Mouse (Mus musculus) forebrain, embryonic 11.5 days (tissue): ENCODE measurements at regions not wholly inside any gene's neighbourhood (a gene's known extent, or its start where the extent isn't known, plus 50 kb on each side); places are given as distances from the start of the nearest gene placed in this dataset.
A peak's percentile ranks its signal among the peaks of the same experiment; 100 is the strongest.

Experiments
- ATAC-seq: fragments of 200-750 bp; cut with Nextera tagmentation; replicated peaks from 2 replicates; pipeline ENCODE4 v1.8.0; 2017; ENCODE audit warnings: moderate TSS enrichment; ENCODE audit not compliant: low FRiP score
- DNase-seq: peaks from one replicate; pipeline ENCODE4 v3.0.0-alpha.2; 2017; ENCODE audit warnings: low spot score
- H3K27ac ChIP-seq: fragments of 300-500 bp; sonication (generic); 2 replicates; pipeline ENCODE4 v1.5.1; 2014; ENCODE audit warnings: low read depth, low read length
- H3K27me3 ChIP-seq: fragments of 300-500 bp; sonication (generic); 2 replicates; pipeline ENCODE4 v1.6.1; 2014; ENCODE audit warnings: mild to moderate bottlenecking, low read length, mixed read lengths; ENCODE audit not compliant: control insufficient read depth, insufficient read depth
- H3K36me3 ChIP-seq: fragments of 300-500 bp; sonication (generic); 2 replicates; pipeline ENCODE4 v1.6.1; 2014; ENCODE audit warnings: mild to moderate bottlenecking, low read length, moderate library complexity, mixed read lengths; ENCODE audit not compliant: control insufficient read depth, insufficient read depth
- H3K4me1 ChIP-seq: fragments of 300-500 bp; sonication (generic); replicated peaks from 2 replicates; pipeline ENCODE4 v1.6.1; 2014; ENCODE audit warnings: low read length, mixed read lengths; ENCODE audit not compliant: control insufficient read depth, insufficient read depth
- H3K4me2 ChIP-seq: fragments of 300-500 bp; sonication (generic); 2 replicates; pipeline ENCODE4 v1.6.1; 2014; ENCODE audit warnings: low read depth, mild to moderate bottlenecking, low read length, moderate library complexity, mixed read lengths; ENCODE audit not compliant: severe bottlenecking
- H3K4me3 ChIP-seq: fragments of 300-500 bp; sonication (generic); 2 replicates; pipeline ENCODE4 v1.5.1; 2014; ENCODE audit warnings: low read depth, low read length
- H3K9ac ChIP-seq: fragments of 300-500 bp; sonication (generic); 2 replicates; pipeline ENCODE4 v1.6.1; 2014; ENCODE audit warnings: low read length
- H3K9me3 ChIP-seq: fragments of 300-500 bp; sonication (generic); 2 replicates; pipeline ENCODE4 v1.6.1; 2016; ENCODE audit warnings: low read length, mixed read lengths; ENCODE audit not compliant: control insufficient read depth
- WGBS: fragments of 180-500 bp; shearing (Covaris S2); extraction: QIAGEN DNeasy Blood & Tissue Kit; methylation state at CpG from one replicate; pipeline ENCODE4 v1.1.7; 2014; 5-methylcytosine and 5-hydroxymethylcytosine counted together

DNA sequence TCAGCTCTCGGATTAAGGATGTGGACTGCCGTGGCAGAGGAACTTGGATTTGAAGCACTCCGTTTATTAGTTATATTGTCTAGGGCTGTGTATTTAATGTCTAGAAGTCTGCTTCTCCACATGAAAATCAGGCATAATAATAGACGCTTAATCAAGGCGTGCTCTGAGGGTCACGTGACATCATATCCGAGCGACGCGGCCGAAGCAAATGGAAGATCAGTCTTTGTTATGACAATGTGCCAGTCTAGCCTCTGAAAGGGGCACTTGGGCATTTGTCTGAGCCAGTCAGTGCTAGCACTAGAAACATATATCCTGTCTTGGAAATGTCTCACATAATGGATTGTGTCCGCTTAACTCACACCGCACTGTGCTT, 70.5 kb upstream of the Caprin1 start:
- Histone ChIP-seq H3K9me3 (no peaks in the 10 kb centered on the region), H3K27ac (no peak overlapping the region), H3K4me1 (no peaks in the 10 kb centered on the region; the same call in 1 of the 2 replicates), H3K27me3 (no peaks in the 10 kb centered on the region), H3K36me3 (no peaks in the 10 kb centered on the region), H3K4me3 (no peak overlapping the region), H3K9ac (no peak overlapping the region), H3K4me2 (no peak overlapping the region)
- ATAC-seq (no peak), DNase-seq (no peak)
- WGBS: 90% methylated on average over 13 of the region's 13 CpGs

DNA sequence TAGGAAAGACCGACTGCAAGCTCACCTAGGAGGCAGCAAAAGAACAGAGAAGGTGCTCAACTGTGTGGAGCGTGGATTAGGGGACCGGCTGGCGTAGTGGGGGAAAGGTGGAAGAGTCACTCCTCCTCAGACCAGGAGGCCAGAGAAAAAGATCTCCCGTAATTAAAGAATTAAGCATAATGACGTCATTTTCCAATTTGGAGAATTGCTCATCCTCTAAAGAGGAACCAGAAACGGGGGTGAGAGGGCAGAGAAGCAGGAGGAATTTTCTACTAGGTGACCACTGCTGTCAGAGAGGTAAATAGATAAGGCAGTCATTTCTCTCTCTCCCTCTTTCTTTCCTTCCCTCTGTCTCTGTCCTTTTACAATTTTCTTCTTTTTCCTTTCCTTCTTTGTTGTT, 71.2 kb upstream of the Caprin1 start:
- no peak overlapping the region for H3K4me3 ChIP-seq
- H3K4me2 ChIP-seq: no peak overlapping the region
- H3K9ac ChIP-seq: no peak overlapping the region
- H3K36me3 ChIP-seq: no peaks in the 10 kb centered on the region
- no peaks in the 10 kb centered on the region; the same call in 1 of the 2 replicates for H3K4me1 ChIP-seq
- H3K9me3 ChIP-seq: no peaks in the 10 kb centered on the region
- no peaks in the 10 kb centered on the region for H3K27me3 ChIP-seq
- DNase-seq (no peak), ATAC-seq (no peak)
- WGBS: 63% methylated on average over 7 of the region's 7 CpGs
- H3K27ac ChIP-seq: no peak overlapping the region

DNA sequence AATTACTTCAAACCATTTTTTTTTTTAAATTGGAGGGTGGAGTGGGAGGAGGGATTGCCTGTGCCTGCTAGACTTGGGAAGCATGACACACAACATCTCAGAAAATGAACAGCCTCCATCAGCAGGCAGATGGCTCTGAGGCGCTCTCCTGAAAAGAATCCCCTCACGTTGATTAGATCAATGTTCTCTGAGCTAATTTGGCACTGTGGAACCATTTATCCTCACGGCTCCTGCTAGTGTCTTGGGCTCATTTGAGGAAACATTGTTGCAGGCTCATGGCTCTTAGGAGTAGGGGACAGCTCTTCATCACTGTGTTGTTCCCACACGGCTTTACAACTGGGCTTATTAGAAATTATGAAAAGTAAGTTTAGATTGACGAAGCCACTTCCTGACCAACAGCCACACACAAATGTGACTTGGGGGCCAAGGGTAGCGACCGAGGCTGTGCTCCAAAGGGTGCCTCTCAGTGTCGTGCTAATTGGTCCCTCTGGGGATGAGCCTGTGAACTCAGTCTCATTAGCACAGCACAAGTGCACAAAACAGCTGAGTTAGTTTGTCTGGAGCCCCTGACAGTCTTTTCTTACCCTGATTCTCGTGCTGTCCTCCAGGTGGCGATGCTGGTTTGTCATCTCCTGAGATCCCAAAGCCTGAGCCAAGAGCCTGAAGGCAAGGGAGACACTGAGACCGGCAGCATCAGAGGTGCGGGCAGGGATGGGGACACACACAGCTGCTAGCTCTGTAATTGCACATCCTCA, 74.2 kb upstream of the Caprin1 start:
- H3K9ac ChIP-seq: no peak overlapping the region
- peak; percentile 90 for ATAC-seq
- no peaks in the 10 kb centered on the region for H3K27me3 ChIP-seq
- H3K4me2 ChIP-seq: 0 out of 2 replicates have a peak overlapping the region, but pooled peaks have one; percentile 2
- 21% methylated on average over 12 of the region's 12 CpGs for WGBS
- DNase-seq: peak; percentile 86
- no peaks in the 10 kb centered on the region for H3K9me3 ChIP-seq
- no peak overlapping the region for H3K4me3 ChIP-seq
- peak overlapping the region; percentile 2; the same call in 1 of the 2 replicates for H3K27ac ChIP-seq
- H3K4me1 ChIP-seq: no peaks in the 10 kb centered on the region; the same call in 1 of the 2 replicates
- no peaks in the 10 kb centered on the region for H3K36me3 ChIP-seq

DNA sequence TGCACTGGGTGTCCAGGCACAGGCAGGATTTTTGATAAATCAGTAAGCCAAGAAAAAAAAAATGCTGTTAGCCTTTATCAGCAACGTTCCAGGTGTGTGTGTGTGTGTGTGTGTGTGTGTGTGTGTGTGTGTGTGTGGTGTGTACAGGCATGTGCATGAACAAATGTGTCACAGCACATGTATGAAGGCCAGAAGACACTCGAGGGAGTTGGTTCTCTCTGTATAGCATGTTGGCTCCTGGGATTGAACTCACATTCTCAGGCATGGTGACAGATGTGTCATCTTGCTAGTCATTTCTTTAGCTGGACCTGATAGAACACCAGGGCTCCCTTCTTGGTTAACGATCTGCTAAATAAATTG, 74.8 kb upstream of the Caprin1 start:
- Histone ChIP-seq H3K9me3 (no peaks in the 10 kb centered on the region), H3K36me3 (no peaks in the 10 kb centered on the region), H3K9ac (no peak overlapping the region), H3K4me1 (no peaks in the 10 kb centered on the region; the same call in 1 of the 2 replicates), H3K27ac (no peak overlapping the region), H3K4me3 (no peak overlapping the region), H3K4me2 (no peak overlapping the region), H3K27me3 (no peaks in the 10 kb centered on the region)
- WGBS: 69% methylated on average over 3 of the region's 3 CpGs
- peak; percentile 50 for DNase-seq
- peak; percentile 47 for ATAC-seq

DNA sequence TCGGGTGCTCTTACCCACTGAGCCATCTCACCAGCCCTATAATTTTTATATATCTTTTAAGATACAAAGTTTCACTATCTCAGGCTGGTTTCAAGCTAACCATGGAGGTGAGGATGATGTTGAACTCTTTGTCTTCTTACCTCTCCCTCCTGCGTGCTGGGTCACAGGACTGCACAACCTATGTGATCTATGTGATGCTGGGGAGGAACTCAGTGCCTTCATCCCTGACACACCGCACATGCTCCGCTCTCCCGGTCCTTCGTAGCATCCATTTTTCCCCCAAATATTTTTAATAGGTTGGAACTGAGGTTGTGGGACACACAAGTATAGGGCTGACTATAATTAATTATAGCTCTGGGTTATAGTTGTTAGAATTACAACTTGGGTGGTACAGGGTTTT, 75.9 kb upstream of the Caprin1 start:
- no peak overlapping the region for H3K27ac ChIP-seq
- no peak overlapping the region for H3K9ac ChIP-seq
- no peaks in the 10 kb centered on the region for H3K36me3 ChIP-seq
- no peaks in the 10 kb centered on the region for H3K9me3 ChIP-seq
- no peaks in the 10 kb centered on the region; the same call in 1 of the 2 replicates for H3K4me1 ChIP-seq
- no peaks in the 10 kb centered on the region for H3K27me3 ChIP-seq
- no peak overlapping the region for H3K4me3 ChIP-seq
- ATAC-seq (no peak), DNase-seq (no peak)
- 90% methylated on average over 6 of the region's 6 CpGs for WGBS
- H3K4me2 ChIP-seq: no peak overlapping the region

DNA sequence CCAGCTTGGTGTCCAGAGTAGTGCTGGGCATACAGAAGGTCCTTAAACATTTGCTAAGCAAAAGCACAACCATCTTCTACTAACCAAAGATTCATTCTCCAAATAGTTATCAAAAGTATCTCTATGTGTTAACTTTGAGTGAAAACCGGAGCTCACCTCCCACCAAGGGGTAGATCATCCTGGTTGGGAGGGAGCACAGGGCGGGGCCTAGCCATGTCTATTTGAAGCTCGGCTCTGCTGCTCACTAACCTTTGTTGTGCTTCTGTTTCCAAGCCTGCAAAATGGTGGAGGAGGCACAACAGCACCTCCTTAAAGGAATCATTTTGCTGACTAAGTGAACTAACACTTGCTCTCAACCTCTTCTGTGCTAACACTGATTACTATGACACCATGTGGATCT, 77.0 kb upstream of the Caprin1 start:
- H3K4me3 ChIP-seq: no peak overlapping the region
- no peak for DNase-seq
- WGBS: 64% methylated on average over 3 of the region's 3 CpGs
- H3K4me2 ChIP-seq: no peak overlapping the region
- no peak for ATAC-seq
- H3K9me3 ChIP-seq: no peaks in the 10 kb centered on the region
- no peak overlapping the region for H3K27ac ChIP-seq
- no peak overlapping the region for H3K9ac ChIP-seq
- H3K27me3 ChIP-seq: no peaks in the 10 kb centered on the region
- no peaks in the 10 kb centered on the region for H3K36me3 ChIP-seq
- H3K4me1 ChIP-seq: no peaks in the 10 kb centered on the region; the same call in 1 of the 2 replicates

DNA sequence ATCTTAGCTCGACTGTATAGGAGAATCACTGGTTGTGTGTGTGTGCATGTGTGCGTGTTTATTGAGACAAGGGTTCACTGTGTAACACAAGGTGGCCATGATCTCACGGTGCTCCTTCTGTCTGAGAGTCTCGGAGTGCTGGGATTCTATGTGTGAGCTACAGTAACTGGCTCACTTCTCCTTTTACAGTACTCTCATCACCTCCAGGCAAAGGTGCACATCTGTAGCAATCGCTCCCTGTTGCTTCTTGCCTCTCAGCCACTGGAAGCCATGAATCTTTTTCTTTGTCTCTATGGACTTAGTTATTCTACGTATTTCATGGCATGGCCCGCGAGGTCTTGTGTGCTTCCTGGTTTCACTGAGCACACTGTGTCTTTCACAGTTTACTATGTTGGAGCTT, 78.3 kb upstream of the Caprin1 start:
- Histone ChIP-seq H3K4me3 (no peak overlapping the region), H3K27me3 (no peaks in the 10 kb centered on the region)
- 86% methylated on average over 8 of the region's 8 CpGs for WGBS

DNA sequence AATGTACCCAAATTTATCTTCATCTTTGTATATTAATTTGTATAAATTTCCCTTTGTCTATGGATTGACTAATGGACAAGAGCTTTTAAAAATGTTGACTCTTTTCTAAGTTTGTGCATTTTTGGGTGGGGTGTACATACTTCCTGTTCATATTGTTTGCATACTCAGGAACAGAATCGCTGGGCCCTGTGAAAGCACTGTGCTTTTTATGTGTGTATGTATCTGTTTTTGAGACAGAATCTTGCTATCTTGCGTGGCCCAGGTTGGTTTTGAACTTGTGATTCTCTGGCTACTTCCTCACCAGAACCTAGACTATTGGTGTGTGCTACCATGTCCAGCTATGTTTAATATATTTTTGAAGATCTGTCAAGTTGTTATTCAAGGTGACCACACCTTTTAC, 78.8 kb upstream of the Caprin1 start:
- Histone ChIP-seq H3K27ac (no peak overlapping the region), H3K4me3 (no peak overlapping the region), H3K4me1 (no peaks in the 10 kb centered on the region; the same call in 1 of the 2 replicates), H3K27me3 (no peaks in the 10 kb centered on the region), H3K4me2 (no peak overlapping the region), H3K9ac (no peak overlapping the region), H3K9me3 (no peaks in the 10 kb centered on the region), H3K36me3 (no peaks in the 10 kb centered on the region)
- WGBS: 93% methylated on average over 2 of the region's 2 CpGs
- no peak for ATAC-seq
- DNase-seq: no peak

More for the DNA sequence above, 78.3 kb upstream of the Caprin1 start:
- Histone ChIP-seq H3K9ac (no peak overlapping the region), H3K4me2 (no peak overlapping the region), H3K9me3 (no peaks in the 10 kb centered on the region), H3K27ac (no peak overlapping the region), H3K36me3 (no peaks in the 10 kb centered on the region), H3K4me1 (no peaks in the 10 kb centered on the region; the same call in 1 of the 2 replicates)
- DNase-seq: no peak
- ATAC-seq: no peak
